Mouse (Mus musculus) limb, embryonic 14.5 days (tissue): ENCODE measurements at regions not wholly inside any gene's neighbourhood (a gene's known extent, or its start where the extent isn't known, plus 50 kb on each side); places are given as distances from the start of the nearest gene placed in this dataset.

Source experiments
- ATAC-seq: fragments of 200-750 bp; cut with Nextera tagmentation; 2 replicates; pipeline ENCODE4 v1.8.0; 2017; ENCODE audit warnings: low read depth, moderate number of reproducible peaks, moderate TSS enrichment; ENCODE audit not compliant: low FRiP score
- DNase-seq: peaks from one replicate; pipeline ENCODE4 v3.0.0-alpha.2; 2015; ENCODE audit warnings: low spot score
- H3K27ac ChIP-seq: fragments of 300-500 bp; sonication (generic); replicated peaks from 2 replicates; pipeline ENCODE4 v1.5.1; 2014; ENCODE audit warnings: low read depth, mild to moderate bottlenecking, low read length, moderate library complexity, mixed read lengths
- H3K27me3 ChIP-seq: fragments of 300-500 bp; sonication (generic); 2 replicates; pipeline ENCODE4 v1.6.1; 2014; ENCODE audit warnings: low read length, mixed read lengths; ENCODE audit not compliant: control insufficient read depth, insufficient read depth
- H3K36me3 ChIP-seq: fragments of 300-500 bp; sonication (generic); 2 replicates; pipeline ENCODE4 v1.6.1; 2014; ENCODE audit warnings: mild to moderate bottlenecking, low read length, moderate library complexity, mixed read lengths; ENCODE audit not compliant: control insufficient read depth, insufficient read depth
- H3K4me1 ChIP-seq: fragments of 300-500 bp; sonication (generic); 2 replicates; pipeline ENCODE4 v1.6.1; 2014; ENCODE audit warnings: antibody characterized with exemption, low read length, mixed read lengths; ENCODE audit not compliant: control insufficient read depth, insufficient read depth
- H3K4me2 ChIP-seq: fragments of 300-500 bp; sonication (generic); replicated peaks from 2 replicates; pipeline ENCODE4 v1.6.1; 2014; ENCODE audit warnings: low read depth, mild to moderate bottlenecking, low read length, moderate library complexity; ENCODE audit not compliant: severe bottlenecking
- H3K4me3 ChIP-seq: fragments of 300-500 bp; sonication (generic); replicated peaks from 2 replicates; pipeline ENCODE4 v1.5.1; 2014; ENCODE audit warnings: low read length
- H3K9ac ChIP-seq: fragments of 300-500 bp; sonication (generic); 2 replicates; pipeline ENCODE4 v1.6.1; 2014; ENCODE audit warnings: mild to moderate bottlenecking, low read depth, low read length, moderate library complexity; ENCODE audit not compliant: severe bottlenecking
- H3K9me3 ChIP-seq: fragments of 300-500 bp; sonication (generic); 2 replicates; pipeline ENCODE4 v1.6.1; 2016; ENCODE audit warnings: low read length; ENCODE audit not compliant: control insufficient read depth
- POLR2A ChIP-seq: fragments of 200-500 bp; IDR thresholded peaks from 2 replicates; pipeline ENCODE4 v1.8.0; 2012; ENCODE audit warnings: inconsistent platforms, mild to moderate bottlenecking, moderate library complexity, borderline replicate concordance; ENCODE audit not compliant: insufficient read depth, insufficient read length; ENCODE audit errors: extremely low read depth
- WGBS: fragments of 180-500 bp; shearing (Covaris S2); extraction: QIAGEN DNeasy Blood & Tissue Kit; methylation state at CpG from one replicate; pipeline ENCODE4 v1.1.7; 2014; 5-methylcytosine and 5-hydroxymethylcytosine counted together

GRCm38 (mm10) chr10:27703260-27703659, 83.7 kb upstream of the Lama2 start:
- Histone ChIP-seq H3K4me2 (no peak overlapping the region), H3K9me3 (no peaks in the 10 kb centered on the region), H3K4me3 (no peak overlapping the region), H3K4me1 (no peaks in the 10 kb centered on the region), H3K27ac (no peak overlapping the region), H3K27me3 (no peaks in the 10 kb centered on the region), H3K9ac (no peak overlapping the region), H3K36me3 (no peaks in the 10 kb centered on the region)
- no peak for ATAC-seq
- TF ChIP-seq POLR2A, result no peak
- DNase-seq, result no peak
- 80% methylated on average over 1 of the region's 1 CpGs for WGBS

- Histone ChIP-seq H3K36me3 (no peaks in the 10 kb centered on the region), H3K4me3 (no peak overlapping the region), H3K4me2 (no peak overlapping the region), H3K9ac (no peak overlapping the region), H3K27ac (no peak overlapping the region), H3K27me3 (no peaks in the 10 kb centered on the region), H3K9me3 (no peaks in the 10 kb centered on the region), H3K4me1 (no peaks in the 10 kb centered on the region)
- ATAC-seq (no peak), DNase-seq (no peak)
- 76% methylated on average over 6 of the region's 6 CpGs for WGBS
- TF ChIP-seq POLR2A, result no peak
Observed at GRCm38 (mm10) chr10:27698305-27698704, 78.7 kb upstream of the Lama2 start.

GRCm38 (mm10) chr10:27681376-27681775, 61.8 kb upstream of the Lama2 start:
- Histone ChIP-seq H3K36me3 (no peaks in the 10 kb centered on the region), H3K9me3 (no peaks in the 10 kb centered on the region), H3K4me2 (no peak overlapping the region), H3K9ac (no peak overlapping the region), H3K4me1 (no peaks in the 10 kb centered on the region), H3K27me3 (no peaks in the 10 kb centered on the region), H3K4me3 (no peak overlapping the region), H3K27ac (no peak overlapping the region)
- no peak for TF ChIP-seq POLR2A
- no peak for DNase-seq
- ATAC-seq, result no peak
- WGBS, result 80% methylated on average over 2 of the region's 2 CpGs

GRCm38 (mm10) chr10:27675579-27675978, 56.0 kb upstream of the Lama2 start:
- H3K4me3 ChIP-seq, result no peak overlapping the region
- TF ChIP-seq POLR2A, result no peak
- H3K9me3 ChIP-seq, result no peaks in the 10 kb centered on the region
- no peaks in the 10 kb centered on the region for H3K27me3 ChIP-seq
- no peaks in the 10 kb centered on the region for H3K36me3 ChIP-seq
- DNase-seq (no peak), ATAC-seq (no peak)
- no peak overlapping the region for H3K4me2 ChIP-seq
- no peak overlapping the region for H3K9ac ChIP-seq
- no peaks in the 10 kb centered on the region for H3K4me1 ChIP-seq
- WGBS, result 31% methylated on average over 1 of the region's 1 CpGs
- no peak overlapping the region for H3K27ac ChIP-seq

GRCm38 (mm10) chr10:27674379-27674778, 54.8 kb upstream of the Lama2 start:
- H3K27me3 ChIP-seq, result no peaks in the 10 kb centered on the region
- DNase-seq, result peak; percentile 10
- H3K9ac ChIP-seq, result no peak overlapping the region
- WGBS, result 70% methylated on average over 4 of the region's 4 CpGs
- TF ChIP-seq POLR2A, result no peak
- no peaks in the 10 kb centered on the region for H3K9me3 ChIP-seq
- no peak overlapping the region for H3K4me3 ChIP-seq
- no peaks in the 10 kb centered on the region for H3K4me1 ChIP-seq
- no peaks in the 10 kb centered on the region for H3K36me3 ChIP-seq
- no peak for ATAC-seq
- H3K27ac ChIP-seq, result no peak overlapping the region
- H3K4me2 ChIP-seq, result no peak overlapping the region
